Mouse (Mus musculus): ENCODE results near the gene Iqcf4.

GRCm38 (mm10) chr9:106562291-106562690 is 8.5 kb downstream of the Iqcf4 start:
- TF ChIP-seq CTCF (IDR thresholded peaks at IDR 0.05; ENCODE audit: low read depth) (no peak), EP300 (optimal IDR thresholded peaks at IDR 0.05) (no peak)
